Mouse (Mus musculus) MEL (cell line): ENCODE measurements at regions not wholly inside any gene's neighbourhood (a gene's known extent, or its start where the extent isn't known, plus 50 kb on each side); places are given as distances from the start of the nearest gene placed in this dataset.

Experiments used
- CTCF ChIP-seq, 3 experiments: IDR thresholded peaks in 2 of 3; conservative IDR thresholded peaks in 1 of 3; 2 replicates each; pipeline ENCODE4 v1.5.1; 2011 to 2012; ENCODE audit warnings: low read length in 3 of 3, low read depth in 2 of 3, mild to moderate bottlenecking in 2 of 3, improper control_type of control experiment in 1 of 3, inconsistent platforms in 1 of 3, mixed read lengths in 1 of 3, moderate library complexity in 1 of 3; ENCODE audit not compliant: control insufficient read depth in 1 of 3, insufficient read depth in 1 of 3, poor library complexity in 1 of 3, severe bottlenecking in 1 of 3
- EP300 ChIP-seq, 2 experiments: IDR thresholded peaks; 2 replicates each; pipeline ENCODE4 v1.6.1; 2011; ENCODE audit warnings: improper control_type of control experiment in 2 of 2, low read length in 2 of 2, low read depth in 1 of 2, mild to moderate bottlenecking in 1 of 2
- ETS1 ChIP-seq: IDR thresholded peaks from 2 replicates; pipeline ENCODE4 v1.6.1; 2012; ENCODE audit warnings: low read depth, mild to moderate bottlenecking, inconsistent platforms, low read length, improper control_type of control experiment, moderate library complexity
- GABPA ChIP-seq: IDR thresholded peaks from 2 replicates; pipeline ENCODE4 v1.6.1; 2012; ENCODE audit warnings: low read depth, mild to moderate bottlenecking, inconsistent platforms, low read length, improper control_type of control experiment, moderate library complexity
- GATA1 ChIP-seq: IDR thresholded peaks from 2 replicates; pipeline ENCODE4 v1.6.1; 2011; ENCODE audit warnings: low read depth, low read length, improper control_type of control experiment
- HCFC1 ChIP-seq: IDR thresholded peaks from 2 replicates; pipeline ENCODE4 v1.6.1; 2012; ENCODE audit warnings: low read depth, mild to moderate bottlenecking, inconsistent platforms, low read length, improper control_type of control experiment, moderate library complexity
- KAT2A ChIP-seq: conservative IDR thresholded peaks from 2 replicates; pipeline ENCODE4 v1.6.1; 2012; ENCODE audit warnings: low read depth, low read length, improper control_type of control experiment, inconsistent platforms
- MAX ChIP-seq: IDR thresholded peaks from 2 replicates; pipeline ENCODE4 v1.6.1; 2011; ENCODE audit warnings: low read length, improper control_type of control experiment
- POLR2A ChIP-seq, 2 experiments: IDR thresholded peaks; 2 replicates each; pipeline ENCODE4 v1.6.1; 2011 to 2012; ENCODE audit warnings: low read length in 2 of 2, mild to moderate bottlenecking in 2 of 2, control low read depth in 1 of 2, improper control_type of control experiment in 1 of 2, low read depth in 1 of 2, moderate library complexity in 1 of 2; ENCODE audit not compliant: control insufficient read depth in 1 of 2, insufficient read depth in 1 of 2, poor library complexity in 1 of 2
- SMC3 ChIP-seq: IDR thresholded peaks from 2 replicates; pipeline ENCODE4 v1.6.1; 2011; ENCODE audit warnings: low read depth, low read length, improper control_type of control experiment
- TBP ChIP-seq: IDR thresholded peaks from 2 replicates; pipeline ENCODE4 v1.8.0; 2011; ENCODE audit warnings: low read depth, low read length, improper control_type of control experiment
- ZC3H11A ChIP-seq: IDR thresholded peaks from 2 replicates; pipeline ENCODE4 v1.6.1; 2012; ENCODE audit warnings: low read depth, mild to moderate bottlenecking, inconsistent platforms, low read length, improper control_type of control experiment
- ZKSCAN1 ChIP-seq: IDR thresholded peaks from 2 replicates; pipeline ENCODE4 v1.6.1; 2012; ENCODE audit warnings: low read depth, mild to moderate bottlenecking, inconsistent platforms, low read length, improper control_type of control experiment, moderate library complexity

DNA sequence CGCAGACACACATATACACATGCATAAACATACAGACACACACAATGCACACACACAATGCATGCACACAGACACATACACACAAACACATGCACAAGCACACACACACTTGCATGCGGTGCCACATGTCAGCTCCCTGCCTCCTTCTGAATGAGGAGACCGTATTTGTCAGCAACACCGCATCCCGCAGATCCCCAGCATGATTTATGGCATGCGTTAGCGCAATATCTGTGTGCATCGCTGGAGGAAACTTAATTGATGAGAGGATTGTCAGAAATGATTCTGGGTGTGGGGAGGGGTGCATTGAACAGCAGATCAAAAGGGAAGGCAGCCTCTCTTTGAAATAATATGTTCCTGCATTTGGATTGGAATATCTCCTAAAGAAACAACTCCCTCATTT, 150.3 kb upstream of the Cdh4 start:
- TF ChIP-seq MAX, result no peak
- no peak for TF ChIP-seq EP300 (IDR thresholded peaks at IDR 0.05; ENCODE audit: low read depth in 1 of 2, low read length in 2 of 2)
- TF ChIP-seq CTCF (IDR thresholded peaks at IDR 0.05 in 2 of 3, conservative IDR thresholded peaks at IDR 0.05 in 1 of 3; ENCODE audit: control insufficient read depth in 1 of 3, insufficient read depth in 1 of 3, low read depth in 2 of 3, low read length in 3 of 3, poor library complexity in 1 of 3, severe bottlenecking in 1 of 3), result no peak
- no peak for TF ChIP-seq POLR2A (IDR thresholded peaks at IDR 0.05; ENCODE audit: control insufficient read depth in 1 of 2, insufficient read depth in 1 of 2, low read depth in 1 of 2, low read length in 2 of 2, poor library complexity in 1 of 2)
- no peak for TF ChIP-seq ZC3H11A
- no peak for TF ChIP-seq GABPA
- no peak for TF ChIP-seq KAT2A
- no peak for TF ChIP-seq TBP
- no peak for TF ChIP-seq ZKSCAN1
- TF ChIP-seq GATA1, result no peak
- TF ChIP-seq ETS1, result no peak
- no peak for TF ChIP-seq HCFC1
- no peak for TF ChIP-seq SMC3
